Mouse (Mus musculus): Measurements from ENCODE around the gene Gm3238. TPM values are rescaled to one million over a fixed set of nuclear protein-coding genes. Genes with fewer than 3 reads are reported as not detected.
A peak's percentile ranks its signal among the peaks of the same experiment; 100 is the strongest.
"Not testable (repeated sequence)": the region's sequence is repeated elsewhere in the genome, so short reads cannot be mapped to it uniquely, and the experiment has no call there.

Gene Gm3238
- not detected in 2 replicates for polyA plus RNA-seq (2012; rRNA removed)

DNA sequence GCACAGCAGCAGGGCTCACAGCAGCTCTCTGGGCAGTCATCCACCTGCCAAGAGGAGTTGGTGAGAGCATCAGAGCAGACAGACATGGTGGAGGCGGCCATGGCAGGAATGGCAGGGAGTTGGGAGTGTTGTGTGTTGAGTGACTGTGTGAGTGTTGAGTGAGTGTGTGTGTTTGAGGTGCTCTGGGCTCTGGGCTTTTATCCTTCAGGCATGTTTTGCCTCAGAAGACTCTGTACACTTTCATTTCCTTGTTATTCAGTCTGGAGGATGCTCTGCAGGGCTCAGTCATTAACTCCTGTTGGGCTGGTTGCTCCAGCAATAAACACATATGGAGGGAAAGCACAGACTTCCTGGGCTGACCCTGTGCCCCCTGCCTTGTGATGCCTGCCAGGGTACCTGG, at the start of gene Gm3238:
Gene Gm3238 (minus strand): TSS at position 101 of the 400 bp plus-strand sequence.
- not testable (repeated sequence) for H3K27ac ChIP-seq (ENCODE audit: insufficient read depth, low read length); H3K4me3 ChIP-seq (ENCODE audit: extremely low read depth, insufficient read depth, insufficient read length); H3K36me3 ChIP-seq (ENCODE audit: control insufficient read depth, insufficient read depth, low read length); H3K4me1 ChIP-seq (ENCODE audit: control insufficient read depth, insufficient read depth, insufficient read length); DNase-seq (ENCODE audit: low read depth in 1 of 2, low spot score in 2 of 2); H3K27me3 ChIP-seq (ENCODE audit: control insufficient read depth, insufficient read depth, low read length)
- WGBS: 80% methylated on average over 1 of the region's 1 CpGs

DNA sequence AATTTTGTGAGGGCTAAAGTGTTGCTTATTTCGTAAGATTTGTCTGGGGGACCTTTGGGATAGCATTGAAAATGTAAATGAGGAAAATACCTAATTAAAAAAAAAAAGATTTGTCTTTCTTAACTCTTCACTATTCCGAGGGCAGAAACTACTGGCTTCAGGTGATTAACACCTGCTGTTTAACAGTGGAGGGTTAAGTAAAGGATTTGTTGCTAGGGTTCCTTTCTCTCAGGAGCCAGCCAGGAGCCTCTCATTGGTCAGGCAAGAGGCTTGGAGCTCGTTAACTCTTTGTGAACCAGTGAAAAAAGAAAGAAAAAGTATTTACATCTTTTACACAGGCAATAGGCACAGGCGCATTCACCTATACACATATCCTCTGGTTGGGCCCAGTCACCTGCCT, 48.1 kb upstream of the Gm3238 start:
- no peak for TF ChIP-seq POLR2A (IDR thresholded peaks at IDR 0.05; ENCODE audit: low read depth, low read length)
- TF ChIP-seq CTCF (IDR thresholded peaks at IDR 0.05; ENCODE audit: extremely low read depth, insufficient read depth, insufficient read length, insufficient replicate concordance): no peak
- Histone ChIP-seq H3K4me1 (ENCODE audit: control insufficient read depth, insufficient read depth, insufficient read length) (no peaks in the 10 kb centered on the region), H3K36me3 (ENCODE audit: control insufficient read depth, insufficient read depth, low read length) (no peaks in the 10 kb centered on the region), H3K27ac (ENCODE audit: insufficient read depth, low read length) (no peak overlapping the region), H3K4me3 (ENCODE audit: extremely low read depth, insufficient read depth, insufficient read length) (no peak overlapping the region), H3K27me3 (ENCODE audit: control insufficient read depth, insufficient read depth, low read length) (no peaks in the 10 kb centered on the region)
- WGBS: 72% methylated on average over 4 of the region's 4 CpGs
- no peak for DNase-seq (ENCODE audit: low read depth in 1 of 2, low spot score in 2 of 2)

DNA sequence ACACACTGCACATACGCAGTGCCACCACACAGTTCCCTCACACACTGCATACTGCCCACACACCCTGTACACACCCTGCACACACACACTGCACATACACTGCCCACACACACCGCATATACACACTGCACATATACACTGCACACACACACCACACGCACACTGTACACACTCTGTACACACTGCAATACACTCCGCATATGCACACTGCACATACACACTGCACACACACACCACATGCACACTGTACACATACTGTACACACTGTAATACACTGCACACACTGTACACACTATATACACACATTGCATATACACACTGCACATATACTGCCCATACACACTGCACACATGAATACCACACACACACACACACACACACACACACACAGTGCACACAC, 47.4 kb upstream of the Gm3238 start:
- no peak for DNase-seq (ENCODE audit: low read depth in 1 of 2, low spot score in 2 of 2)
- Histone ChIP-seq H3K36me3 (ENCODE audit: control insufficient read depth, insufficient read depth, low read length) (no peaks in the 10 kb centered on the region), H3K4me3 (ENCODE audit: extremely low read depth, insufficient read depth, insufficient read length) (no peak overlapping the region), H3K27me3 (ENCODE audit: control insufficient read depth, insufficient read depth, low read length) (no peaks in the 10 kb centered on the region), H3K27ac (ENCODE audit: insufficient read depth, low read length) (no peak overlapping the region), H3K4me1 (ENCODE audit: control insufficient read depth, insufficient read depth, insufficient read length) (no peaks in the 10 kb centered on the region)
- WGBS: 97% methylated on average over 4 of the region's 4 CpGs
- TF ChIP-seq POLR2A (IDR thresholded peaks at IDR 0.05; ENCODE audit: low read depth, low read length): no peak
- no peak for TF ChIP-seq CTCF (IDR thresholded peaks at IDR 0.05; ENCODE audit: extremely low read depth, insufficient read depth, insufficient read length, insufficient replicate concordance)

DNA sequence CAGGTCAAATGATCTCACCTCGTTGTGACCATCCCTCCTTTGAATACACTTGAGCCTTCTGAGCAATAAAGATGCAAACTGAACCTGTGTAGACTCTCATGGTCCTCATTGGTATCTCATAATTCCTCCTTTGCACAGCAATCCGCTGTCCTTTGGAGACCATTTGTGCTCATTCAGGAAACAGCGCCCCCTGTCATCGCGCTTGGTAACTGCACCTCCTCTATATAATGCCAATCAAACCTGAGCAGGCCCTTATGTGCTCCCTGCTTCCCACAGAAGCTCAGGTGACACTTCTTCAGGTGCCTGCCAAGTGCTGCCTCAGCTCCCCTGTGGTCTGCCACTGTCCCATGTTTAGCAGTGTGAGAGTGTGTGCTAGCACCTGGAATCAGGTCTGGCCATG, 44.4 kb upstream of the Gm3238 start:
- peak in 1 of 2 experiments; percentile 18 for DNase-seq (ENCODE audit: low read depth in 1 of 2, low spot score in 2 of 2)
- Histone ChIP-seq H3K4me1 (ENCODE audit: control insufficient read depth, insufficient read depth, insufficient read length) (no peaks in the 10 kb centered on the region), H3K36me3 (ENCODE audit: control insufficient read depth, insufficient read depth, low read length) (no peaks in the 10 kb centered on the region), H3K27me3 (ENCODE audit: control insufficient read depth, insufficient read depth, low read length) (no peaks in the 10 kb centered on the region), H3K27ac (ENCODE audit: insufficient read depth, low read length) (no peak overlapping the region), H3K4me3 (ENCODE audit: extremely low read depth, insufficient read depth, insufficient read length) (no peak overlapping the region)
- TF ChIP-seq CTCF (IDR thresholded peaks at IDR 0.05; ENCODE audit: extremely low read depth, insufficient read depth, insufficient read length, insufficient replicate concordance) (peak; percentile 50; the same call in 1 of the 2 replicates), POLR2A (IDR thresholded peaks at IDR 0.05; ENCODE audit: low read depth, low read length) (no peak)
- 39% methylated on average over 5 of the region's 5 CpGs for WGBS

GRCm38 (mm10) chr10:77814382-77814781, 43.3 kb upstream of the Gm3238 start, which contains the start of gene Gm2696:
Gm2696 (plus strand) TSS chr10:77814682.
- no peaks in the 10 kb centered on the region for H3K4me1 ChIP-seq (ENCODE audit: control insufficient read depth, insufficient read depth, insufficient read length)
- no peak within 1 kb of the TSS for H3K27ac ChIP-seq (ENCODE audit: insufficient read depth, low read length)
- TF ChIP-seq POLR2A (IDR thresholded peaks at IDR 0.05; ENCODE audit: low read depth, low read length) (no peak), CTCF (IDR thresholded peaks at IDR 0.05; ENCODE audit: extremely low read depth, insufficient read depth, insufficient read length, insufficient replicate concordance) (no peak)
- no peak within 1 kb of the TSS for H3K4me3 ChIP-seq (ENCODE audit: extremely low read depth, insufficient read depth, insufficient read length)
- 51% methylated on average over 4 of the region's 4 CpGs for WGBS
- no peaks in the 10 kb centered on the region for H3K27me3 ChIP-seq (ENCODE audit: control insufficient read depth, insufficient read depth, low read length)
- no peaks in the 10 kb centered on the region for H3K36me3 ChIP-seq (ENCODE audit: control insufficient read depth, insufficient read depth, low read length)
- DNase-seq (ENCODE audit: low read depth in 1 of 2, low spot score in 2 of 2): no peak

DNA sequence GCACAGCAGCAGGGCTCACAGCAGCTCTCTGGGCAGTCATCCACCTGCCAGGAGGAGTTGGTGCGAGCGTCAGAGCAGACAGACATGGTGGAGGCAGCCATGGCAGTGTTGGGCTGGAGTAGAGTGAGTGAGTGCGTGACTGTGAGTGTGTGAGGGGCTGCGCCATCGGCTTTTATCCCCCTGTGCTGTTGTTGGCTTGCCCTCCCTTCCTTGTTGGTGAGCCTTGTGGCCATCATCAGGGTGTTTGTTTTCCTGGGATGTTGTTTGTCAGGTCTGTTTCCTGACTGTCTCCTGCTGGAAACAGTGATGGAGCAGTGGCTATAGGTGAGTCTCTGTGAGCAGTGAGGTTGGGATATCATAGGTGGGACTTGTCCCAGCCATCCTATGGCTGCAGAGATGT, 40.6 kb upstream of the Gm3238 start, which contains the start of gene Gm9507:
Gene Gm9507 (minus strand): TSS at position 101 of the 400 bp plus-strand sequence.
- H3K27ac ChIP-seq (ENCODE audit: insufficient read depth, low read length): no peak within 1 kb of the TSS
- H3K4me1 ChIP-seq (ENCODE audit: control insufficient read depth, insufficient read depth, insufficient read length): no peaks in the 10 kb centered on the region
- 71% methylated on average over 5 of the region's 5 CpGs for WGBS

DNA sequence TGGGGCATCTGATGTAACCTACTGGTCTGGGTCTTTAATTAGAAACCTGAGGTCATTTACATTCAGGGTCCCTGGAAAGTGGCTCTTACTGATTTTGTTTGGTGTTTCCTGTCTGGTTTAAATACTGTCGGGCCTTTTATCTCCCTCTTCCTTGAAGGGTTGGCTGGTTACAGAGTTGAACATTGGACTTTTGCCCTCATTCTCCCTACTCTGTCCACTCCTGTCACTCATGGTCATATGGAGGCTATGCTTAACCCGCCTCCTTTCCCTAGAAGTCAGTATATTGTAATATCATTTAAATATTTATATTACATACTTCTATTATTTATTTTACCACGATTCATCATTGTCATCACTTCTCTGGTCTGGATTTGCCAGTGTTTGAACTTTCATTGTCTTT, 33.0 kb upstream of the Gm3238 start:
- TF ChIP-seq POLR2A (IDR thresholded peaks at IDR 0.05; ENCODE audit: low read depth, low read length) (no peak), CTCF (IDR thresholded peaks at IDR 0.05; ENCODE audit: extremely low read depth, insufficient read depth, insufficient read length, insufficient replicate concordance) (no peak)
- no peak overlapping the region for H3K27ac ChIP-seq (ENCODE audit: insufficient read depth, low read length)
- no peak for DNase-seq (ENCODE audit: low read depth in 1 of 2, low spot score in 2 of 2)
- H3K27me3 ChIP-seq (ENCODE audit: control insufficient read depth, insufficient read depth, low read length): no peaks in the 10 kb centered on the region
- H3K4me3 ChIP-seq (ENCODE audit: extremely low read depth, insufficient read depth, insufficient read length): no peak overlapping the region
- H3K4me1 ChIP-seq (ENCODE audit: control insufficient read depth, insufficient read depth, insufficient read length): no peaks in the 10 kb centered on the region
- 59% methylated on average over 3 of the region's 3 CpGs for WGBS
- no peaks in the 10 kb centered on the region for H3K36me3 ChIP-seq (ENCODE audit: control insufficient read depth, insufficient read depth, low read length)

More for the DNA sequence above, 40.6 kb upstream of the Gm3238 start, which contains the start of gene Gm9507:
- TF ChIP-seq POLR2A (IDR thresholded peaks at IDR 0.05; ENCODE audit: low read depth, low read length) (no peak), CTCF (IDR thresholded peaks at IDR 0.05; ENCODE audit: extremely low read depth, insufficient read depth, insufficient read length, insufficient replicate concordance) (no peak)
- Histone ChIP-seq H3K27me3 (ENCODE audit: control insufficient read depth, insufficient read depth, low read length) (no peaks in the 10 kb centered on the region), H3K4me3 (ENCODE audit: extremely low read depth, insufficient read depth, insufficient read length) (no peak within 1 kb of the TSS), H3K36me3 (ENCODE audit: control insufficient read depth, insufficient read depth, low read length) (no peaks in the 10 kb centered on the region)
- no peak for DNase-seq (ENCODE audit: low read depth in 1 of 2, low spot score in 2 of 2)

Data from spleen, adult 2 months (tissue).